ENCODE assay signal across 11 mouse cellular contexts in the genomic region with DNA sequence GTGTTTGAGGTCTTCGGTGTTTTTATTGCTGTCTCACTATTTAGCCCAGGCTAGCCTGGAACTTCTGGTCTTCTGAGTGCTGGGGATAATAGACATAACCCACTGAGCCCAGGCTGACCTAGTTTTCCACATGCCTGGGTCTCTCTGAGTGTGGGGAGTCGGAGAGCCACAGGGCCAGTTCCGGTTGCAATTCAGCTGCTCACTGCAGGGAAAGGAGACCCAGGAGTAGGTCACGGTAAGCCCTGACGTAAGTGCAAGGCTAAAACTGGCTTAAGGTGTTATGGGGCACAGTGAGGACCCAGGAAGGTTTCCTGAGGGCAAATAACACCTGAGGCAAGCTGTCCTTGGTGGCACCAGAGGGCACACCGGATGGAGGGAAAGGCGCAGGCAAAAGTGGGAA. TPM values are rescaled to one million over a fixed set of nuclear protein-coding genes. Genes with fewer than 3 reads are reported as not detected.
DNase-seq lines count a peak whose midpoint lies in the region; ATAC-seq and TF ChIP-seq lines count a peak whose summit lies in the region.
"Had no signal": no experiment of that assay in that cellular context is flagged by ENCODE, and none has a peak within 500 bp of the region (broad histone marks: within the 10 kb centered on the region; RNA-seq: fewer than 3 reads in every experiment).

No protein-coding gene starts in this region.

- 87% methylated on average over 7 of the region's 7 CpGs for WGBS in heart, embryonic 13.5 days
- WGBS in midbrain, embryonic 11.5 days = 90% methylated on average over 7 of the region's 7 CpGs
- WGBS in midbrain, embryonic 16.5 days = 90% methylated on average over 7 of the region's 7 CpGs
- 85% methylated on average over 7 of the region's 7 CpGs for WGBS in embryonic facial prominence, embryonic 10.5 days

- H3K4me1 ChIP-seq in heart, embryonic 13.5 days = peaks cover 17% of the 10 kb centered on the region
- no peaks in the 10 kb centered on the region for H3K4me1 ChIP-seq in midbrain, embryonic 11.5 days (ENCODE audit: control insufficient read depth, insufficient read depth, low read length)
- H3K4me1 ChIP-seq in midbrain, embryonic 16.5 days (ENCODE audit: control insufficient read depth, insufficient read depth, low read length) = peaks cover 8% of the 10 kb centered on the region; the same call in 1 of the 2 replicates
- peaks cover 25% of the 10 kb centered on the region for H3K4me1 ChIP-seq in embryonic facial prominence, embryonic 10.5 days

- H3K79me2 ChIP-seq in myocyte (ENCODE audit: control insufficient read depth, insufficient read depth) = no peaks in the 10 kb centered on the region

- no peaks in the 10 kb centered on the region for H3K27me3 ChIP-seq in heart, embryonic 13.5 days (replicated peaks)
- H3K27me3 ChIP-seq in midbrain, embryonic 11.5 days (ENCODE audit: control insufficient read depth, insufficient read depth, low read length) = no peaks in the 10 kb centered on the region
- no peaks in the 10 kb centered on the region for H3K27me3 ChIP-seq in midbrain, embryonic 16.5 days (ENCODE audit: control insufficient read depth, insufficient read depth, low read depth, low read length)
- H3K27me3 ChIP-seq in embryonic facial prominence, embryonic 10.5 days (replicated peaks; ENCODE audit: low read depth, poor library complexity, severe bottlenecking) = no peaks in the 10 kb centered on the region
- no peaks in the 10 kb centered on the region for H3K27me3 ChIP-seq in myocyte (ENCODE audit: control insufficient read depth, insufficient read depth, insufficient read length)
- H3K27me3 ChIP-seq: midbrain, embryonic 13.5 days; Patski had no signal

- H3K4me3 ChIP-seq in heart, embryonic 13.5 days = no peak overlapping the region
- H3K4me3 ChIP-seq in midbrain, embryonic 11.5 days (ENCODE audit: low read depth, low read length) = no peak overlapping the region
- H3K4me3 ChIP-seq in midbrain, embryonic 16.5 days (ENCODE audit: low read depth, low read length) = no peak overlapping the region
- peak overlapping the region; percentile 57 for H3K4me3 ChIP-seq in embryonic facial prominence, embryonic 10.5 days
- peak overlapping the region; percentile 26 for H3K4me3 ChIP-seq in myocyte

- no peak for DNase-seq in heart, adult 9 months (ENCODE audit: low spot score in 2 of 2)
- DNase-seq in midbrain, embryonic 11.5 days (ENCODE audit: low spot score, missing footprints) = peak; percentile 59
- no peak for DNase-seq in embryonic facial prominence, embryonic 10.5 days (ENCODE audit: low spot score)
- DNase-seq: cerebellum, adult 9-11 months had no signal

- H3K4me2 ChIP-seq in heart, embryonic 13.5 days = peak overlapping the region; percentile 76
- peak overlapping the region; percentile 53; the same call in 1 of the 2 replicates for H3K4me2 ChIP-seq in midbrain, embryonic 11.5 days
- H3K4me2 ChIP-seq in midbrain, embryonic 16.5 days (ENCODE audit: low read length) = no peak overlapping the region
- no peak overlapping the region for H3K4me2 ChIP-seq in myocyte (ENCODE audit: low read depth)

- H3K27ac ChIP-seq in heart, embryonic 13.5 days (replicated peaks) = no peak overlapping the region
- no peak overlapping the region for H3K27ac ChIP-seq in midbrain, embryonic 11.5 days (ENCODE audit: low read depth, low read length)
- no peak overlapping the region for H3K27ac ChIP-seq in midbrain, embryonic 16.5 days (ENCODE audit: low read length)
- H3K27ac ChIP-seq in embryonic facial prominence, embryonic 10.5 days (replicated peaks) = no peak overlapping the region

- H3K9me3 ChIP-seq in heart, embryonic 13.5 days = no peaks in the 10 kb centered on the region
- no peaks in the 10 kb centered on the region for H3K9me3 ChIP-seq in midbrain, embryonic 11.5 days (ENCODE audit: control insufficient read depth, low read length)
- no peaks in the 10 kb centered on the region for H3K9me3 ChIP-seq in midbrain, embryonic 16.5 days (replicated peaks; ENCODE audit: control insufficient read depth, low read length, poor library complexity, severe bottlenecking)
- H3K9me3 ChIP-seq in embryonic facial prominence, embryonic 10.5 days = no peaks in the 10 kb centered on the region
- H3K9me3 ChIP-seq: midbrain, embryonic 13.5 days had no signal

- H3K36me3 ChIP-seq in heart, embryonic 13.5 days = no peaks in the 10 kb centered on the region
- H3K36me3 ChIP-seq in midbrain, embryonic 11.5 days (ENCODE audit: control insufficient read depth, insufficient read depth, low read length) = no peaks in the 10 kb centered on the region
- no peaks in the 10 kb centered on the region for H3K36me3 ChIP-seq in midbrain, embryonic 16.5 days (ENCODE audit: control insufficient read depth, insufficient read depth, low read length)
- no peaks in the 10 kb centered on the region for H3K36me3 ChIP-seq in embryonic facial prominence, embryonic 10.5 days (replicated peaks)
- no peaks in the 10 kb centered on the region for H3K36me3 ChIP-seq in myocyte (ENCODE audit: control insufficient read depth, insufficient read depth)
- H3K36me3 ChIP-seq: midbrain, embryonic 13.5 days had no signal

- H3ac ChIP-seq in myocyte (ENCODE audit: control insufficient read depth, insufficient read length) = no peak overlapping the region

- TF ChIP-seq POLR2A in myocyte (IDR thresholded peaks at IDR 0.05; ENCODE audit: insufficient read length, low read depth) = no peak

- ATAC-seq in heart, embryonic 13.5 days (ENCODE audit: extremely low read depth, insufficient number of reproducible peaks, low FRiP score, low TSS enrichment) = no peak
- no peak for ATAC-seq in midbrain, embryonic 11.5 days (ENCODE audit: low FRiP score)
- ATAC-seq in midbrain, embryonic 16.5 days = no peak
- no peak for ATAC-seq in cerebellum, adult (ENCODE audit: insufficient number of reproducible peaks, low FRiP score, low TSS enrichment)

- H3K9ac ChIP-seq in heart, embryonic 13.5 days = no peak overlapping the region
- H3K9ac ChIP-seq in midbrain, embryonic 11.5 days (ENCODE audit: low read length) = no peak overlapping the region
- no peak overlapping the region for H3K9ac ChIP-seq in midbrain, embryonic 16.5 days (ENCODE audit: low read depth, low read length)

TF ChIP-seq in myocyte, 11 proteins besides CTCF, POLR2A, EP300 and RAD21:
- TF ChIP-seq CEBPB (IDR thresholded peaks at IDR 0.05; ENCODE audit: insufficient read depth, poor library complexity, severe bottlenecking) = no peak
- TF ChIP-seq REST (IDR thresholded peaks at IDR 0.05; ENCODE audit: insufficient read depth, insufficient read length) = no peak
- TF ChIP-seq TCF12 (IDR thresholded peaks at IDR 0.05; ENCODE audit: insufficient read depth, poor library complexity, severe bottlenecking) = no peak
- no peak for TF ChIP-seq POLR2AphosphoS2 (IDR thresholded peaks at IDR 0.05; ENCODE audit: insufficient read length, low read depth)
- TF ChIP-seq MYOG (IDR thresholded peaks at IDR 0.05; ENCODE audit: control insufficient read depth in 1 of 3, insufficient read depth in 1 of 3, insufficient read length in 2 of 3, low read depth in 2 of 3) = no peak
- TF ChIP-seq SRF (IDR thresholded peaks at IDR 0.05; ENCODE audit: control insufficient read depth, insufficient read length, low read depth) = no peak

RNA-seq across cellular contexts. Expression of a gene that starts 4.9 kb away (rescaled TPM):
- 698 and 779 TPM in 2 replicates for polyA plus RNA-seq in heart, embryonic 13.5 days (2015; fragmentation: Nextera tagmentation; extraction: Ambion mirVana)
- polyA plus RNA-seq in midbrain, embryonic 11.5 days (2014; fragmentation: Nextera tagmentation; extraction: Ambion mirVana) = 1,541 and 1,584 TPM in 2 replicates
- 1,533 and 1,562 TPM in 2 replicates for polyA plus RNA-seq in midbrain, embryonic 16.5 days (2015; fragmentation: Nextera tagmentation; extraction: Ambion mirVana)
- polyA plus RNA-seq in embryonic facial prominence, embryonic 10.5 days (2016; fragmentation: Nextera tagmentation; extraction: Ambion mirVana) = 1,072 and 1,177 TPM in 2 replicates
- 110 TPM for polyA plus RNA-seq in myocyte (2012; fragmentation: generic; extraction: Trizol)

RNA-seq across cellular contexts. Expression of a gene that starts 25.0 kb away (rescaled TPM):
- polyA plus RNA-seq in heart, embryonic 13.5 days (2015; fragmentation: Nextera tagmentation; extraction: Ambion mirVana) = not detected in 2 replicates
- polyA plus RNA-seq in midbrain, embryonic 11.5 days (2014; fragmentation: Nextera tagmentation; extraction: Ambion mirVana) = 0.14 and 0.34 TPM in 2 replicates
- 0.45 TPM in 1 of 2 replicates, not detected in the other for polyA plus RNA-seq in midbrain, embryonic 16.5 days (2015; fragmentation: Nextera tagmentation; extraction: Ambion mirVana)
- polyA plus RNA-seq in embryonic facial prominence, embryonic 10.5 days (2016; fragmentation: Nextera tagmentation; extraction: Ambion mirVana) = 0.16 TPM in 1 of 2 replicates, not detected in the other
- polyA plus RNA-seq in myocyte (2012; fragmentation: generic; extraction: Trizol) = 0.05 TPM
- polyA plus RNA-seq: lung, postnatal 0 days had no signal

RNA-seq across cellular contexts. Expression of a gene that starts 30.3 kb away (rescaled TPM):
- 14.3 and 14.5 TPM in 2 replicates for polyA plus RNA-seq in heart, embryonic 13.5 days (2015; fragmentation: Nextera tagmentation; extraction: Ambion mirVana)
- 22.9 and 24.7 TPM in 2 replicates for polyA plus RNA-seq in midbrain, embryonic 11.5 days (2014; fragmentation: Nextera tagmentation; extraction: Ambion mirVana)
- polyA plus RNA-seq in midbrain, embryonic 16.5 days (2015; fragmentation: Nextera tagmentation; extraction: Ambion mirVana) = 23.4 and 24.3 TPM in 2 replicates
- 22.4 and 24.1 TPM in 2 replicates for polyA plus RNA-seq in embryonic facial prominence, embryonic 10.5 days (2016; fragmentation: Nextera tagmentation; extraction: Ambion mirVana)
- polyA plus RNA-seq in myocyte (2012; fragmentation: generic; extraction: Trizol) = 13.9 TPM

Comparison
In these comparisons a context has a peak if more than half of its experiments do, and no peak if none do; other contexts are left out.
1. H3K4me2 ChIP-seq: peak in heart, embryonic 13.5 days (single experiment) and midbrain, embryonic 11.5 days (single experiment); none in midbrain, embryonic 16.5 days (single experiment) and myocyte (single experiment).
2. H3K4me3 ChIP-seq: peak in embryonic facial prominence, embryonic 10.5 days (single experiment) and myocyte (single experiment); none in heart, embryonic 13.5 days (single experiment), midbrain, embryonic 11.5 days (single experiment) and midbrain, embryonic 16.5 days (single experiment).